Mouse (Mus musculus) MEL (cell line): ENCODE results near the gene Traip. TPM values are rescaled to one million over a fixed set of nuclear protein-coding genes. Genes with fewer than 3 reads are reported as not detected.
A peak's percentile ranks its signal among the peaks of the same experiment; 100 is the strongest.

Source experiments
- DNase-seq: peaks from one replicate; pipeline ENCODE4 v3.0.0; 2011; ENCODE audit warnings: low read depth, low spot score
- H3K27ac ChIP-seq: 2 replicates; pipeline ENCODE4 v1.5.1; 2012; ENCODE audit warnings: low read depth, mild to moderate bottlenecking, control low read depth, low read length, moderate library complexity; ENCODE audit not compliant: control insufficient read depth
- H3K27me3 ChIP-seq, 2 experiments: fragments of 150-350 bp in 1 of 2; sonication (generic) in 1 of 2; 2 replicates each; pipeline ENCODE4 v1.6.1; 2012; ENCODE audit warnings: low read length in 2 of 2, mild to moderate bottlenecking in 2 of 2, improper control_type of control experiment in 1 of 2, moderate library complexity in 1 of 2; ENCODE audit not compliant: insufficient read depth in 2 of 2, control insufficient read depth in 1 of 2
- H3K36me3 ChIP-seq, 2 experiments: 2 replicates each; pipeline ENCODE4 v1.6.1; 2012 to 2014; ENCODE audit warnings: low read length in 2 of 2, improper control_type of control experiment in 1 of 2, inconsistent platforms in 1 of 2, mild to moderate bottlenecking in 1 of 2; ENCODE audit not compliant: insufficient read depth in 2 of 2, control insufficient read depth in 1 of 2
- H3K4me1 ChIP-seq, 2 experiments: fragments of 150-350 bp in 1 of 2; sonication (generic) in 1 of 2; 2 replicates each; pipeline ENCODE4 v1.6.1; 2012; ENCODE audit warnings: low read length in 2 of 2, improper control_type of control experiment in 1 of 2, mild to moderate bottlenecking in 1 of 2; ENCODE audit not compliant: insufficient read depth in 2 of 2, control insufficient read depth in 1 of 2
- H3K4me3 ChIP-seq, 2 experiments: fragments of 150-350 bp in 1 of 2; sonication (generic) in 1 of 2; 2 replicates each; pipeline ENCODE4 v1.5.1; 2012; ENCODE audit warnings: low read depth in 2 of 2, low read length in 2 of 2, mild to moderate bottlenecking in 2 of 2, moderate library complexity in 2 of 2, control low read depth in 1 of 2, improper control_type of control experiment in 1 of 2; ENCODE audit not compliant: control insufficient read depth in 1 of 2, insufficient read depth in 1 of 2
- H3K79me2 ChIP-seq: 2 replicates; pipeline ENCODE4 v1.6.1; 2012; ENCODE audit warnings: mild to moderate bottlenecking, low read length, moderate library complexity; ENCODE audit not compliant: control insufficient read depth, poor library complexity, insufficient read depth
- H3K9ac ChIP-seq: 2 replicates; pipeline ENCODE4 v1.6.1; 2012; ENCODE audit warnings: low read depth, mild to moderate bottlenecking, control low read depth, low read length, moderate library complexity; ENCODE audit not compliant: control insufficient read depth, poor library complexity, severe bottlenecking
- H3K9me3 ChIP-seq: fragments of 150-350 bp; sonication (generic); replicated peaks from 2 replicates; pipeline ENCODE4 v1.6.1; 2012; ENCODE audit warnings: mild to moderate bottlenecking, low read length, improper control_type of control experiment, moderate library complexity; ENCODE audit not compliant: insufficient read depth
- ETS1 ChIP-seq: IDR thresholded peaks from 2 replicates; pipeline ENCODE4 v1.6.1; 2012; ENCODE audit warnings: low read depth, mild to moderate bottlenecking, inconsistent platforms, low read length, improper control_type of control experiment, moderate library complexity
- MAFK ChIP-seq: IDR thresholded peaks from 2 replicates; pipeline ENCODE4 v1.6.1; 2011; ENCODE audit warnings: low read depth, mild to moderate bottlenecking, low read length, improper control_type of control experiment, borderline replicate concordance
- MAX ChIP-seq: IDR thresholded peaks from 2 replicates; pipeline ENCODE4 v1.6.1; 2011; ENCODE audit warnings: low read length, improper control_type of control experiment
- MXI1 ChIP-seq: IDR thresholded peaks from 2 replicates; pipeline ENCODE4 v1.6.1; 2011; ENCODE audit warnings: mild to moderate bottlenecking, low read depth, low read length, improper control_type of control experiment
- MYC ChIP-seq: IDR thresholded peaks from 2 replicates; pipeline ENCODE4 v1.6.1; 2011; ENCODE audit warnings: low read depth, mild to moderate bottlenecking, low read length, improper control_type of control experiment, moderate library complexity
- NELFE ChIP-seq: IDR thresholded peaks from 2 replicates; pipeline ENCODE4 v1.6.1; 2011; ENCODE audit warnings: low read depth, low read length, improper control_type of control experiment
- POLR2A ChIP-seq, 2 experiments: IDR thresholded peaks; 2 replicates each; pipeline ENCODE4 v1.6.1; 2011 to 2012; ENCODE audit warnings: low read length in 2 of 2, mild to moderate bottlenecking in 2 of 2, control low read depth in 1 of 2, improper control_type of control experiment in 1 of 2, low read depth in 1 of 2, moderate library complexity in 1 of 2; ENCODE audit not compliant: control insufficient read depth in 1 of 2, insufficient read depth in 1 of 2, poor library complexity in 1 of 2
- SIN3A ChIP-seq: IDR thresholded peaks from 2 replicates; pipeline ENCODE4 v1.6.1; 2012; ENCODE audit warnings: low read length, improper control_type of control experiment, inconsistent platforms
- TBP ChIP-seq: IDR thresholded peaks from 2 replicates; pipeline ENCODE4 v1.8.0; 2011; ENCODE audit warnings: low read depth, low read length, improper control_type of control experiment
- UBTF ChIP-seq: IDR thresholded peaks from 2 replicates; pipeline ENCODE4 v1.6.1; 2012; ENCODE audit warnings: low read depth, mild to moderate bottlenecking, inconsistent platforms, low read length, improper control_type of control experiment, moderate library complexity, borderline replicate concordance; ENCODE audit not compliant: insufficient read depth
- polyA plus RNA-seq, 2 experiments: library from polyadenylated mRNA; stranded (reverse) in 1 of 2; unstranded in 1 of 2; fragments of >175 nt in 1 of 2; fragments of >200 nt in 1 of 2; gene quantifications; 2 replicates each; pipeline versions ENCODE4 v1.2.1 to v1.2.4; 2012; ENCODE audit warnings: low replicate concordance in 2 of 2, low read depth in 1 of 2; ENCODE audit not compliant: insufficient read length in 2 of 2, insufficient read depth in 1 of 2, missing spikeins in 1 of 2
- total RNA-seq: library from RNA; depleted of rRNA; stranded (reverse); fragments of 300-350 nt; gene quantifications from 2 replicates; pipeline ENCODE4 v1.2.3, GENCODE M21; 2012

Gene Traip
- total and polyA plus RNA-seq, 3 experiments: 43.6 to 65.2 TPM; not detected in 1

- Histone ChIP-seq H3K36me3 (peaks cover 0 to 9% of the 10 kb centered on the region in 2 experiments; a peak in 2 of 4 replicates), H3K27me3 (no peaks in the 10 kb centered on the region), H3K4me3 (no peak overlapping the region), H3K9ac (no peak overlapping the region), H3K4me1 (peaks cover 0 to 13% of the 10 kb centered on the region in 2 experiments; a peak in 2 of 4 replicates), H3K79me2 (peaks cover 18% of the 10 kb centered on the region), H3K27ac (no peak overlapping the region), H3K9me3 (no peaks in the 10 kb centered on the region)
- DNase-seq: no peak
- TF ChIP-seq MAFK: no peak
These were observed 2.4 kb upstream of the Traip start for GRCm38 (mm10) chr9:107947241-107948194.

- Histone ChIP-seq H3K9me3 (no peaks in the 10 kb centered on the region), H3K9ac (peak overlapping the region; percentile 86), H3K4me1 (peaks cover 0 to 13% of the 10 kb centered on the region in 2 experiments; a peak in 2 of 4 replicates), H3K79me2 (peaks cover 31% of the 10 kb centered on the region), H3K4me3 (peak overlapping the region; percentile 71 to 96), H3K27me3 (no peaks in the 10 kb centered on the region), H3K27ac (peak overlapping the region; percentile 64), H3K36me3 (peaks cover 0 to 12% of the 10 kb centered on the region in 2 experiments; a peak in 2 of 4 replicates)
- peak; percentile 70 for DNase-seq
- TF ChIP-seq ETS1 (0 out of 2 replicates have a peak, but pooled peaks have one; percentile 5), NELFE (peak; percentile 30; the same call in 1 of the 2 replicates), MXI1 (peak; percentile 49; the same call in 1 of the 2 replicates), SIN3A (no peak), MAX (0 out of 2 replicates have a peak, but pooled peaks have one; percentile 41), POLR2A (IDR thresholded peaks at IDR 0.05; ENCODE audit: control insufficient read depth in 1 of 2, insufficient read depth in 1 of 2, low read depth in 1 of 2, low read length in 2 of 2, poor library complexity in 1 of 2) (peak; percentile 41 to 56; a peak in 2 of 4 replicates), UBTF (peak; percentile 88; the same call in 1 of the 2 replicates), MYC (no peak; the same call in 1 of the 2 replicates), TBP (peak; percentile 96)
These were observed 583 bp upstream of the Traip start for GRCm38 (mm10) chr9:107949184-107949921.
